Mouse (Mus musculus): ENCODE measurements around the gene Nudt3. TPM values are rescaled to one million over a fixed set of nuclear protein-coding genes. Genes with fewer than 3 reads are reported as not detected.

Gene Nudt3
- polyA plus RNA-seq, 1 experiment from 2014 or later, result 70.2 TPM

DNA sequence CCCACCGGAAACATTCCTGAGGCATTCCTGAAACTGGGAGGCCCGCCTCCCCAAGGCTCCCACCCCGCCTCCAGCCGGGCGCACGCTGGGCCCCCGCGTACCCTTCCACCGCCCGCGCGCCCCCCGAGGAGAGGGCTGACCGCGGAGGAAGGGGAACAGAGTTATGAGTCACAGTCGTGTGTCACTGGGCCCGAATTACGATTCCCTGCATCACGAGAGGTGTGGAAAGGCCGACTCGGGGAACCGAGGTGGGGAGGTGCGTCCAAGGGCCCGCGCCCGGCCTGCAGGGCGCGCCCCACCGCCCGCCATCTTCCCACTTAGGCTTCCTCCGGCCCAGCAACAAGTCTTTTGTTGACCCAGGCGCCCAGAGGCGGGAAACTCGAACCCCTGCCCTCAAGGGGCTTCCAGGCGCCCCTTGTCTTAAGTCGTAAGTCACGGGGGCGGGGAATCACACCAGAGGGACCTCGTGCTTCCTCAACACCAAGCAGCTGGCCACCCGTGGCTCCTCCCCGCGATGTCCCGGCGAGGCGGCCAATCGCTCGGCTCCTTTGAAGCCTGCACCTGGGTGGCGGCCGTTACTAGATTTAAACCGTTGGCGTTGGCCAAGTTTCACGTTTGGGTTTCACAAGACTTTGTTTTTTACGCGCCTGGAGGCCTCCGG, 67.7 kb downstream of the Nudt3 start:
- Histone ChIP-seq H3K36me3 (ENCODE audit: insufficient read depth, low read length) (no peaks in the 10 kb centered on the region), H3K9ac (ENCODE audit: low read depth, low read length) (peak overlapping the region; percentile 88), H3K4me2 (ENCODE audit: low read length) (peak overlapping the region; percentile 91), H3K27ac (peak overlapping the region; percentile 96), H3K4me3 (replicated peaks; ENCODE audit: low read depth, low read length) (peak overlapping the region; percentile 77), H3K9me3 (replicated peaks; ENCODE audit: low read length) (no peaks in the 10 kb centered on the region), H3K4me1 (replicated peaks; ENCODE audit: insufficient read depth, low read length) (peaks cover 18% of the 10 kb centered on the region), H3K27me3 (ENCODE audit: insufficient read depth, low read length) (no peaks in the 10 kb centered on the region)
- 0 out of 2 replicates have a peak, but pooled peaks have one; percentile 9 for TF ChIP-seq CTCF (IDR thresholded peaks at IDR 0.05; ENCODE audit: low read depth)
- WGBS, result under 1% methylated on average over 55 of the region's 55 CpGs
- ATAC-seq (replicated peaks; ENCODE audit: low FRiP score, low read depth), result peak; percentile 51
- peak; percentile 92 for DNase-seq (ENCODE audit: low spot score)

- H3K36me3 ChIP-seq (ENCODE audit: insufficient read depth, low read length), result no peaks in the 10 kb centered on the region
These were observed 68.2 kb downstream of the Nudt3 start for GRCm38 (mm10) chr17:27555075-27555511.

GRCm38 (mm10) chr17:27554062-27554960, 69.0 kb downstream of the Nudt3 start:
- ATAC-seq (replicated peaks; ENCODE audit: low FRiP score, low read depth) (no peak), DNase-seq (ENCODE audit: low spot score) (no peak)
- H3K4me3 ChIP-seq (replicated peaks; ENCODE audit: low read depth, low read length), result 0 out of 2 replicates have a peak overlapping the region, but pooled peaks have one; percentile 77
- no peaks in the 10 kb centered on the region for H3K27me3 ChIP-seq (ENCODE audit: insufficient read depth, low read length)
- TF ChIP-seq CTCF (IDR thresholded peaks at IDR 0.05; ENCODE audit: low read depth), result no peak
- H3K9ac ChIP-seq (ENCODE audit: low read depth, low read length), result peak overlapping the region; percentile 88
- H3K4me2 ChIP-seq (ENCODE audit: low read length), result peak overlapping the region; percentile 91
- H3K9me3 ChIP-seq (replicated peaks; ENCODE audit: low read length), result no peaks in the 10 kb centered on the region
- WGBS, result 56% methylated on average over 20 of the region's 20 CpGs
- H3K4me1 ChIP-seq (replicated peaks; ENCODE audit: insufficient read depth, low read length), result peaks cover 19% of the 10 kb centered on the region
- H3K27ac ChIP-seq, result peak overlapping the region; percentile 96
- no peaks in the 10 kb centered on the region for H3K36me3 ChIP-seq (ENCODE audit: insufficient read depth, low read length)

More at GRCm38 (mm10) chr17:27555075-27555511, 68.2 kb downstream of the Nudt3 start:
- DNase-seq (ENCODE audit: low spot score) (peak; percentile 79), ATAC-seq (replicated peaks; ENCODE audit: low FRiP score, low read depth) (peak; percentile 27)
- H3K9ac ChIP-seq (ENCODE audit: low read depth, low read length), result peak overlapping the region; percentile 88
- H3K27ac ChIP-seq, result peak overlapping the region; percentile 96
- H3K4me1 ChIP-seq (replicated peaks; ENCODE audit: insufficient read depth, low read length), result peaks cover 18% of the 10 kb centered on the region
- H3K9me3 ChIP-seq (replicated peaks; ENCODE audit: low read length), result no peaks in the 10 kb centered on the region
- WGBS, result 1% methylated on average over 35 of the region's 39 CpGs
- peak overlapping the region; percentile 91 for H3K4me2 ChIP-seq (ENCODE audit: low read length)
- peak overlapping the region; percentile 77 for H3K4me3 ChIP-seq (replicated peaks; ENCODE audit: low read depth, low read length)
- no peak for TF ChIP-seq CTCF (IDR thresholded peaks at IDR 0.05; ENCODE audit: low read depth)
- H3K27me3 ChIP-seq (ENCODE audit: insufficient read depth, low read length), result no peaks in the 10 kb centered on the region

GRCm38 (mm10) chr17:27552215-27553201, 70.8 kb downstream of the Nudt3 start:
- Histone ChIP-seq H3K9ac (ENCODE audit: low read depth, low read length) (no peak overlapping the region), H3K4me3 (replicated peaks; ENCODE audit: low read depth, low read length) (no peak overlapping the region), H3K27ac (no peak overlapping the region), H3K9me3 (replicated peaks; ENCODE audit: low read length) (no peaks in the 10 kb centered on the region), H3K36me3 (ENCODE audit: insufficient read depth, low read length) (no peaks in the 10 kb centered on the region), H3K27me3 (ENCODE audit: insufficient read depth, low read length) (no peaks in the 10 kb centered on the region), H3K4me2 (ENCODE audit: low read length) (no peak overlapping the region), H3K4me1 (replicated peaks; ENCODE audit: insufficient read depth, low read length) (peaks cover 16% of the 10 kb centered on the region)
- no peak for TF ChIP-seq CTCF (IDR thresholded peaks at IDR 0.05; ENCODE audit: low read depth)
- WGBS, result 76% methylated on average over 23 of the region's 23 CpGs
- DNase-seq (ENCODE audit: low spot score) (no peak), ATAC-seq (replicated peaks; ENCODE audit: low FRiP score, low read depth) (no peak)

DNA sequence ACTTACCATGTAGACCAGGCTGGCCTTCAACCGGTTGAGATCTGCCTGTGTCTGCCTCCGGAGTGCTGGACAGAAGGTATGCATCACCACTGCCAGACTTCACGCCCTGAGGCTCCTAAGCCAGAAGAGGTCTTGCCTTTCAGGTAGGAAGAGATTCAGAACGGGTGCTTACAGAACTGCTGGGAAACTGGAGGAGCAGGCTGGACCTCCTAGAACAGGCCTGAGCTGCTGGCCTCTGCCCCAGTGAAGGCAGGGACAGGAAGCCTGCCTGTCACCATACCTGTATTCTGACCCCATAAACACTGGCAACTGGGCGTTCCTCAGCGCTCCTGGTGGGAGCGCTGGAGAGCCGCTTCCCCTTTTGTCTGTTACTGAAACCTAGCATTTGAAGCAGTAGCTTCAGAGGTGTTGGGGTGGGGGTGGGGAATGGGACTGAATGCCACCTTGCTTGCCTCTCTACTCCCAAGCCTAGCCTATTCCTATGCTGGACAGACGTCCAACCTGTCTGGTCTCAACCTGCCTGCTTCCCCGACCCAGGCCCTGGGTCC, 71.8 kb downstream of the Nudt3 start:
- WGBS, result 66% methylated on average over 10 of the region's 10 CpGs
- no peaks in the 10 kb centered on the region for H3K36me3 ChIP-seq (ENCODE audit: insufficient read depth, low read length)
- H3K27me3 ChIP-seq (ENCODE audit: insufficient read depth, low read length), result no peaks in the 10 kb centered on the region
- TF ChIP-seq CTCF (IDR thresholded peaks at IDR 0.05; ENCODE audit: low read depth), result no peak
- H3K4me2 ChIP-seq (ENCODE audit: low read length), result no peak overlapping the region
- no peak overlapping the region for H3K9ac ChIP-seq (ENCODE audit: low read depth, low read length)
- DNase-seq (ENCODE audit: low spot score) (no peak), ATAC-seq (replicated peaks; ENCODE audit: low FRiP score, low read depth) (no peak)
- H3K4me3 ChIP-seq (replicated peaks; ENCODE audit: low read depth, low read length), result no peak overlapping the region
- H3K4me1 ChIP-seq (replicated peaks; ENCODE audit: insufficient read depth, low read length), result peaks cover 16% of the 10 kb centered on the region; the same call in 1 of the 2 replicates
- no peaks in the 10 kb centered on the region for H3K9me3 ChIP-seq (replicated peaks; ENCODE audit: low read length)
- no peak overlapping the region for H3K27ac ChIP-seq
